Mouse (Mus musculus) right cerebral cortex, postnatal 14 days (tissue): ENCODE data around the gene Pfkfb3.

ENCODE experiments used
- DNase-seq: peaks from one replicate; pipeline ENCODE4 v3.0.0; 2022

Pfkfb3 gene

GRCm38 (mm10) chr2:11553471-11554400 lies at the start of gene Pfkfb3:
Pfkfb3 (minus strand) TSS chr2:11554077.
- DNase-seq, result peak; percentile 58

- peak; percentile 95 for DNase-seq
Measured at GRCm38 (mm10) chr2:11602506-11603489, 48.9 kb upstream of the Pfkfb3 start.

GRCm38 (mm10) chr2:11601795-11602194 lies 47.9 kb upstream of the Pfkfb3 start:
- DNase-seq, result no peak

- no peak for DNase-seq
Measured at GRCm38 (mm10) chr2:11597906-11598305, 44.0 kb upstream of the Pfkfb3 start.

- DNase-seq, result no peak
Measured at GRCm38 (mm10) chr2:11596690-11597089, 42.8 kb upstream of the Pfkfb3 start.

- no peak for DNase-seq
Measured at GRCm38 (mm10) chr2:11587996-11588395, 34.1 kb upstream of the Pfkfb3 start.

- no peak for DNase-seq
Measured at GRCm38 (mm10) chr2:11579399-11579798, 25.5 kb upstream of the Pfkfb3 start.

GRCm38 (mm10) chr2:11578187-11578586 lies 24.3 kb upstream of the Pfkfb3 start:
- DNase-seq, result no peak

GRCm38 (mm10) chr2:11573684-11574083 lies 19.8 kb upstream of the Pfkfb3 start:
- no peak for DNase-seq

- no peak for DNase-seq
Measured at GRCm38 (mm10) chr2:11571004-11571535, 17.2 kb upstream of the Pfkfb3 start.

GRCm38 (mm10) chr2:11568471-11568870 lies 14.6 kb upstream of the Pfkfb3 start:
- DNase-seq, result no peak

GRCm38 (mm10) chr2:11567781-11568362 lies 14.0 kb upstream of the Pfkfb3 start:
- DNase-seq, result peak; percentile 48

GRCm38 (mm10) chr2:11566898-11567297 lies 13.0 kb upstream of the Pfkfb3 start:
- DNase-seq, result no peak

- no peak for DNase-seq
Measured at GRCm38 (mm10) chr2:11566241-11566640, 12.4 kb upstream of the Pfkfb3 start.

GRCm38 (mm10) chr2:11564768-11565167 lies 10.9 kb upstream of the Pfkfb3 start:
- DNase-seq, result no peak

- no peak for DNase-seq
Measured at GRCm38 (mm10) chr2:11563256-11563655, 9.4 kb upstream of the Pfkfb3 start.

GRCm38 (mm10) chr2:11558654-11559053 lies 4.8 kb upstream of the Pfkfb3 start:
- DNase-seq, result no peak

- DNase-seq, result no peak
Measured at GRCm38 (mm10) chr2:11557244-11557643, 3.4 kb upstream of the Pfkfb3 start.

GRCm38 (mm10) chr2:11555316-11555715 lies 1.4 kb upstream of the Pfkfb3 start:
- DNase-seq, result no peak

GRCm38 (mm10) chr2:11552966-11553451 lies 868 bp downstream of the Pfkfb3 start:
- no peak for DNase-seq

GRCm38 (mm10) chr2:11552297-11552821 lies 1.5 kb downstream of the Pfkfb3 start:
- DNase-seq, result no peak

GRCm38 (mm10) chr2:11551726-11552125 lies 2.2 kb downstream of the Pfkfb3 start:
- DNase-seq, result no peak
